Mouse (Mus musculus) induced T-regulatory cell, adult 2 months (primary cell): ENCODE measurements around the gene Cdpf1.

Source experiments
- DNase-seq: peaks from one replicate; pipeline ENCODE4 v3.0.0-alpha.2; 2012; ENCODE audit warnings: low read depth

The Cdpf1 gene

GRCm38 (mm10) chr15:85811535-85812277 lies at the start of gene Cdpf1:
Gene Cdpf1 (minus strand): TSS chr15:85811697.
- peak; percentile 99 for DNase-seq

GRCm38 (mm10) chr15:85859490-85860031 lies 48.1 kb upstream of the Cdpf1 start, which contains the start of gene Gtse1:
Gene Gtse1 (plus strand): TSS chr15:85859745.
- DNase-seq, result peak; percentile 96

GRCm38 (mm10) chr15:85858980-85859489 lies 47.5 kb upstream of the Cdpf1 start:
- no peak for DNase-seq

GRCm38 (mm10) chr15:85851656-85852392 lies 40.3 kb upstream of the Cdpf1 start:
- DNase-seq, result peak; percentile 21

GRCm38 (mm10) chr15:85845071-85845470 lies 33.6 kb upstream of the Cdpf1 start:
- no peak for DNase-seq

- no peak for DNase-seq
Observed at GRCm38 (mm10) chr15:85841796-85842360, 30.4 kb upstream of the Cdpf1 start.

GRCm38 (mm10) chr15:85840983-85841382 lies 29.5 kb upstream of the Cdpf1 start:
- DNase-seq, result peak; percentile 56

- no peak for DNase-seq
Observed at GRCm38 (mm10) chr15:85836887-85837286, 25.4 kb upstream of the Cdpf1 start.

GRCm38 (mm10) chr15:85835335-85835734 lies 23.8 kb upstream of the Cdpf1 start:
- peak; percentile 42 for DNase-seq

- no peak for DNase-seq
Observed at GRCm38 (mm10) chr15:85832599-85832998, 21.1 kb upstream of the Cdpf1 start.

GRCm38 (mm10) chr15:85831954-85832590 lies 20.6 kb upstream of the Cdpf1 start, which contains the start of gene Ttc38:
Gene Ttc38 (plus strand): TSS chr15:85832306.
- DNase-seq, result peak; percentile 91

- no peak for DNase-seq
Observed at GRCm38 (mm10) chr15:85829470-85829869, 18.0 kb upstream of the Cdpf1 start.

- DNase-seq, result no peak
Observed at GRCm38 (mm10) chr15:85828071-85828470, 16.6 kb upstream of the Cdpf1 start.

GRCm38 (mm10) chr15:85826676-85827075 lies 15.2 kb upstream of the Cdpf1 start:
- DNase-seq, result no peak

GRCm38 (mm10) chr15:85822011-85822359 lies 10.5 kb upstream of the Cdpf1 start:
- peak; percentile 12 for DNase-seq

- peak; percentile 18 for DNase-seq
Observed at GRCm38 (mm10) chr15:85821203-85822010, 9.9 kb upstream of the Cdpf1 start, which contains the start of gene Pkdrej. Gene Pkdrej (minus strand): TSS chr15:85821734.

- DNase-seq, result no peak
Observed at GRCm38 (mm10) chr15:85813428-85813827, 1.9 kb upstream of the Cdpf1 start.

- peak; percentile 83 for DNase-seq
Observed at GRCm38 (mm10) chr15:85810806-85811521, 533 bp downstream of the Cdpf1 start.

- no peak for DNase-seq
Observed at GRCm38 (mm10) chr15:85810462-85810805, 1.1 kb downstream of the Cdpf1 start.

- peak; percentile 20 for DNase-seq
Observed at GRCm38 (mm10) chr15:85809091-85809490, 2.4 kb downstream of the Cdpf1 start.
